Mouse (Mus musculus) kidney, adult 2 months (tissue): ENCODE results near the gene Celf2.

Source experiments
- CTCF ChIP-seq: fragments of 200-500 bp; conservative IDR thresholded peaks from 2 replicates; pipeline ENCODE4 v1.5.1; 2011; ENCODE audit warnings: low read depth, mild to moderate bottlenecking, control low read depth, low read length, moderate library complexity, mixed read lengths; ENCODE audit not compliant: insufficient read depth, insufficient read length
- POLR2A ChIP-seq: fragments of 200-500 bp; IDR thresholded peaks from one replicate; pipeline ENCODE4 v1.6.1; 2011; ENCODE audit warnings: low read depth, low read length, control low read depth

DNA sequence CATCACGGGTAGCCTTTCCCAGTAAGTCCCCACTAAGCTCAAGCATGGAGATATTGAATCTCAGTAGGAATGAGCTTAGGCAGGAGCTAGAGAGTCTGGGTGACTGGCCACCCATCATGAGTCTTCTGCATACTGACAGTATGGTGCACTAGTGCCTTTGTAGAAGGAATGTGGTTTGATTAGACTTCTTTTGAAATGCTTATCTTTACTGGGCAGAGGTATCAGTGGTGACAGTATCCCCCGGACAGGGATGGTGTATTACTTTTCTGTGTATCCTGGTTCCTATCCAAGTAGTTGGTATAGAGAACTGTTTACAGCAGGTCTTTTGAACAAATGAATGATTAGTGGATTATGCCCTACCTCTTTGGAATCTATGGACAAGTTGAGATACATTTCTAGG lies 973.0 kb downstream of the Celf2 start:
- TF ChIP-seq POLR2A (no peak), CTCF (no peak)
